Mouse (Mus musculus) lung, adult 2 months (tissue): Measurements from ENCODE around the gene Pemt. TPM values are rescaled to one million over a fixed set of nuclear protein-coding genes. Genes with fewer than 3 reads are reported as not detected.

Experiments
- DNase-seq: peaks from one replicate; pipeline ENCODE4 v3.0.0; 2022
- H3K4me1 ChIP-seq: fragments of 200-500 bp; 2 replicates; pipeline ENCODE4 v1.6.1; 2011; ENCODE audit warnings: low read length; ENCODE audit not compliant: control insufficient read depth, insufficient read depth
- H3K4me3 ChIP-seq: fragments of 200-500 bp; replicated peaks from 2 replicates; pipeline ENCODE3; 2011; ENCODE audit warnings: low read depth, mild to moderate bottlenecking, control low read depth, low read length; ENCODE audit errors: extremely low read depth
- CTCF ChIP-seq: fragments of 200-500 bp; IDR thresholded peaks from 2 replicates; pipeline ENCODE4 v1.5.1; 2011; ENCODE audit warnings: mild to moderate bottlenecking, low read length, control low read depth; ENCODE audit not compliant: insufficient read depth
- POLR2A ChIP-seq: fragments of 200-500 bp; IDR thresholded peaks from 2 replicates; pipeline ENCODE4 v1.6.1; 2011; ENCODE audit warnings: low read depth, mild to moderate bottlenecking, control low read depth, low read length, borderline replicate concordance; ENCODE audit errors: extremely low read depth
- WGBS: fragments of 180-500 bp; shearing (Covaris S2); methylation state at CpG from one replicate; pipeline ENCODE4 v1.1.7; 2018; 5-methylcytosine and 5-hydroxymethylcytosine counted together
- polyA plus RNA-seq: library from polyadenylated mRNA; depleted of rRNA; stranded (reverse); fragments of >200 nt; gene quantifications from 2 replicates; pipeline ENCODE4 v1.2.3, GENCODE M21; 2012

Pemt gene
- polyA plus RNA-seq, 1 experiment, result 6.4 TPM

DNA sequence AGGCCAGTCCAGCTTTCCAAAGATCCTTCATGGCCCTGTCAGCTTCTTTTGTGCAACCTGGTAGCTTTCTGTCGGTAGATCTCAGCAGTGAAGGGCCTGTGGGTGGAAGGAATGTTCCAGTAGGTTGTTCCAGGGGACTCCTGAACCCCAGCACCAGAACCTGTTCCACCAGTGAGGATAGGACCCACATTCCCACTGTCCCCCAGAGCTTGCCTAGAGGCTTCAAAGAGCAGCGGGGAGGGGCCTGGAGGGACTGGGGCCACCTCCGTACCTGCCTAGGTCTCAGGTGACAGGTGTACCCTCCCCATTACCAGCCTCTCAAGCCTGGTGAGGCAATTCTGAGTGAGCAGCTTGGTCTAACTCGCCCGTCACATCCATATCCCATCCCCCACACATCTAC is 75.5 kb downstream of the Pemt start:
- Histone ChIP-seq H3K4me3 (no peak overlapping the region), H3K4me1 (no peaks in the 10 kb centered on the region)
- WGBS, result 64% methylated on average over 5 of the region's 5 CpGs
- DNase-seq, result no peak
- TF ChIP-seq CTCF (no peak), POLR2A (no peak)

DNA sequence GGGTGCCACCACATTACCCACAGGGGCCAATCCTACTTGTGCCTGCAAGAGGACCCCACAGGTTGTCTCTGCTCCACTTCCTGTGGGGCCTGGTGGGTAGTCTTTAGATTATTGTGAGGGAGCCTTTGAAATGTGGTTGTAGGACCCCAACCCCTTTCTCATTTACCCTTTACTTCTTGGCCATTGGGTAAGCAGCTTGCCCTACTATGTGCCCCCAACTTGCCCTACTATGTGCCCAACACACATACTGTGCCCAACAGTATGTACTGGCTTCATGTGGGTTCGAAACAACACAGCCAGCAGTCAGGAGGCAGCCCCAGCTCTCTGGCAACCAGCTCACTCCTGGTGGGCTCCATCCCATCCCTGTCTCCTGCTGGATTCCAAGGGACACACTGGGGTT is 78.5 kb downstream of the Pemt start:
- no peak for DNase-seq
- H3K4me3 ChIP-seq, result no peak overlapping the region
- TF ChIP-seq POLR2A, result no peak
- no peak for TF ChIP-seq CTCF
- H3K4me1 ChIP-seq, result peaks cover 7% of the 10 kb centered on the region; the same call in 1 of the 2 replicates
- 100% methylated on average over 1 of the region's 1 CpGs for WGBS

DNA sequence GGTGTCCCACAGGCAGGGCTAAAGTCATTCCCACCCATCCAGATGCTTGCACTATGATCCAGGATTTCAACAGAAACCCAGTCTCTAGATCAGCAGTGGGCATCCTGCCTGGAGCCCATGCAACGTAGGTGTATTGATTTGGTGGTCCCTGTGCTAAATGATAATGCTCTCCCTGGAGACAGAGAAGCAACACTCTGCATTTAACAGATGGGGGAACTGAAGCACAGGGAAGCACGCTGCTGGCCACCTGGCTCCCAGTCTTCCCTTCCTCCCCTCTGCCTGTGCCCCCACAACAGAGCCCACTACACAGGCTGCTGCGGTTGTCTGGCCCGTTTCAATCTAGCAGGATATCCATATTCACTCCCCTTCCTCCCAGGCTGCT is 80.2 kb downstream of the Pemt start:
- DNase-seq, result no peak
- 55% methylated on average over 4 of the region's 4 CpGs for WGBS
- peaks cover 7% of the 10 kb centered on the region; the same call in 1 of the 2 replicates for H3K4me1 ChIP-seq
- no peak overlapping the region for H3K4me3 ChIP-seq
- TF ChIP-seq POLR2A (no peak), CTCF (no peak)

DNA sequence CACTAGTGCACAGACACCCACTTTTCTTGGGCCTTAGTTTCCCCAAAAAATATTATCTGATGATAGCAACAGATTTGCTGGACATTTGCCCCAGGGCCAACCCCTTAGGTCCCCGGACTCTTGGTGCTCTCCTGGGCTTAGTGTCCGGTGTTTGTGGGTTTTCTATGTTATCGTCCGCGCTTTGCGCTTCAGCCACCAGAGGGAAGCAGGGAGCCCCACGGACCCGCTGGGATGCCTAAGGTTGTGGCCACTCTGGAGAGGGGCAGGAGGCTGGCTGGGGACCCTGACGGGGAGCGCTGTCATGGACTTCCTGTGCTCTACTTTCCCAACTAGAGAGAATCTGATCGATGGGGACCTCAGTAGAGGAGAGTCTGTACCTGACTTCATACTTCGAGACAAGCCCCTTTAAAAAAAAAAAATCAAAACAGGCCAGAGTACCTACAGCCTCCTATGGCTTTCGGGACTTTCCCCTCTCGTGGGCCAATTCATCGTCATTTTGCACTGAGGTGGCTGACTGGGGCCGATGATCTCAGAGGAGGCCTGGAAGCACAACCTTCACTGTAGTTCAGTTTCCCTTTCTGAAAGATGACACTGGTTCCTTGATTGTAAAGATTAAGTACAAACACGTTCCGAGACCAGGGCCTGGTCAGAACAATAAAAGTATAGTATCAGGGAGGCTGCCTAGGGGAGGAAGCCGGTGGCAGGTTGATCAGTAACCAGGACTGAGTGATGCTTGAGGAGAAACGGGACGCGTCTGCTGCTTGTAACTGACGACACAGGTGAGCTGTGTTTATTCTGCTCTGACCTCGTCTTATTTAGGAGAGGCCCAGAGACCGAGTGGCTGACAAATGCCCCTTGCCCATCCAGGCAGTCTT is 80.8 kb downstream of the Pemt start:
- H3K4me3 ChIP-seq, result peak overlapping the region; percentile 49
- peak; percentile 83 for DNase-seq

DNA sequence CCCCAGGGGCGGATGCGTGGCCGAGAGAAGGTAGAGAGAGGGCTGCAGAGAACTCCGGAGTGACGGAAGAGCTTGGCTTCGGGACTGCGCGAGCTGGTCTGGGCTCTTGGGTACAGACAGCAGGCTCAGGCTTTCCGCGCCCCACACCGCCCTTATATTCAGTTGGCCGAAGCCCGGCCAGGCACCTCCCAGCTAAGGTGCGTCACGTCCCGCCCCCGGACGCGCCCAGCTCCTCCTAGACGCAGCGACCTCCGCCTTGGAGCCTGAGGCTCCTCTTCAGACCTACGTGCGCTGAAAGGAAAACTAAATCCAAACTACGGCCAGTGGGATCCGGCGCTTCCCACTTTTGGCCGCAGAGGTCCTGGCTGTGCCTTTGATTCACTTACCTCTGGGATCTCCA is 81.5 kb downstream of the Pemt start, which contains the start of gene Rasd1:
Rasd1 (minus strand) TSS at position 127 of the 400 bp plus-strand sequence.
- Histone ChIP-seq H3K4me1 (peaks cover 7% of the 10 kb centered on the region; the same call in 1 of the 2 replicates), H3K4me3 (peak within 1 kb of the TSS; percentile 49)
- TF ChIP-seq POLR2A (peak; percentile 93; the same call in 1 of the 2 replicates), CTCF (no peak)
- WGBS, result 0% methylated on average over 28 of the region's 28 CpGs
- DNase-seq, result peak; percentile 84

More for the DNA sequence above, 80.8 kb downstream of the Pemt start:
- H3K4me1 ChIP-seq, result peaks cover 7% of the 10 kb centered on the region; the same call in 1 of the 2 replicates
- 22% methylated on average over 25 of the region's 25 CpGs for WGBS
- TF ChIP-seq CTCF (peak; percentile 74), POLR2A (no peak)

DNA sequence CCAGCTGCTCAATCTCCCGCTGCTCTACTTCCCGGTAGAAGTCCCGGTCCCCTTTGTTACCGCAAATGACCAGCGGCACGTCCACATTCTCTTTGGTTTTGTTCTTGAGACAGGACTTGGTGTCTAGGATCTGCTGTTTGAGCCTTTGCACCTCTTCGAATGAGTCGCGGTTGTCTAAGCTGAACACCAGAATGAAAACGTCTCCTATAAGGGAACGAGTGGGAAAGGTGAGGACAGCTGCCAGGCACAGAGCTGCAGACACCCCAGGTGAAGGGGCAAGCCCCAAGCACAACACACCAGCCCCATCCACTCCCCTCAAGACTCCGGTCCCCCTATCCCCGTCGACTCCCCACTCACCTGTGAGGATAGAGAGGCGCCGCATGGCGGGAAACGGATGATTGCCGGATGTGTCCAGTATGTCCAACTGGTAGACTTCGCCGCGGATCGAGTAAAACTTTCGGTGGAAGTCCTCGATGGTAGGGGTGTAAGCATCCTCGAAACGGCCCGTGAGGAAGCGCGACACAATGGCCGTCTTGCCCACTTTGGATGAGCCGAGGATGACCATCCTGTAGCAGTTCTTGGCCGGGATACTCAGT is 82.0 kb downstream of the Pemt start:
- DNase-seq, result peak; percentile 53
- no peak for TF ChIP-seq CTCF
- no peak for TF ChIP-seq POLR2A
- peak overlapping the region; percentile 49 for H3K4me3 ChIP-seq
- 1% methylated on average over 33 of the region's 33 CpGs for WGBS
- peaks cover 7% of the 10 kb centered on the region; the same call in 1 of the 2 replicates for H3K4me1 ChIP-seq

DNA sequence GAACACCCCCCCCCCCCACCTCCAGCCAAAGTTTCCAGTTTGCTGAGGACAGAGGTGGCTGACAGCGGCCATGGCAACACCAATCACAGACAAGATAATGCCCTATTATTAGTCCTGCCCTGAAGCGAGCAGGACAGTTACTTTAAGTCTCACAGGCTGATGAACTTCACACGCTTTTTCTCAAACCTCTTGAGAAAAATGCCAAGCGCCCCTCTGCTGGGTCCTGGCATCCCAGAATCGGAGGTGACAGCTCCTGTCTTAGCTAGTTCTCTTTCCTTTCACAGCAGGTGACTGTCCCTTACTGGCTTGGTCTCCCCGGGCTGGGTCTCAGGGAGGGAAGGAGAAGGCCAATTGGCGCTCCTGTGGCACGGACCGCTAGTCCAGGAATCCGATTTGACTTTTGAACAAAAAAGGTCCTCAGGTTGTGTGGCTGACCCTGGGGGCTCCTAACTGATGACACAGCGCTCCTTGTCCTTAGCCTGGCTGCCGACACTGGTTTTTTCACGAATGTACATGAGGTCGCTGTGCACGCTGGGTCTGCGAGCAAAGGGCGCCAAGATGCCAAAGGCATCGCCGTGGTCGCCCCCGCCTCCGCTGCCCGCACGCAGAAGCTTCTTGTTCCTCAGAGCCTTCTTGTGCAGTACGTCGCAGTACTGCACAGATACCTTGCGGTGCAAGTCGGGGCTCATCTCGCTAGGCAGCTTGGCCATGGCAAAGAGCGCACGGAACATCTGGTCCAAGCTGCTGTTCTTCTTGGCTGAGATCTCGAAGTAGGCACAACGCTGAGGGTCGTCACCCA is 82.7 kb downstream of the Pemt start:
- peak overlapping the region; percentile 49 for H3K4me3 ChIP-seq
- peaks cover 7% of the 10 kb centered on the region; the same call in 1 of the 2 replicates for H3K4me1 ChIP-seq
- TF ChIP-seq POLR2A (no peak), CTCF (no peak)
- no peak for DNase-seq
- WGBS, result 12% methylated on average over 34 of the region's 34 CpGs

DNA sequence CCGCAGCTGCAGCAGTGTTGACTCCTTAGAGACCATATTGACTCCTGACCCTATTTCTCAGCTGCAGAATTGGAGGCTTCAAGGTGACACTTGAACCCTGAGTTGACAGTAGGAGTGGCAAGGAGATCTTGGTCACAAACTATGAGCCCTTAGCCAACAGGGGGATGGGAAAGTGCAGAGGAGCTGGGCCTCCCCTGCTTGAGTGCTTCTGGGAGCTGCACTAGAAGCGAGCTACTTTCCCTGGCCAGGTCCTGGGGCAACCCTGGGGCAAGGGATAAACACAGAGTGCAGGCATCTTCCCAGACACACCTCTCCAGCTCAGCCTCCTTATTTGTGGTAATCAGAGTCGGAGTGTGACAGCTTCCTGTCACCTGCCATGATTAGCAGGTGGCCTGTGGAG is 83.7 kb downstream of the Pemt start:
- peaks cover 7% of the 10 kb centered on the region; the same call in 1 of the 2 replicates for H3K4me1 ChIP-seq
- DNase-seq, result no peak
- H3K4me3 ChIP-seq, result no peak overlapping the region
- 74% methylated on average over 3 of the region's 3 CpGs for WGBS
- TF ChIP-seq CTCF (no peak), POLR2A (no peak)

DNA sequence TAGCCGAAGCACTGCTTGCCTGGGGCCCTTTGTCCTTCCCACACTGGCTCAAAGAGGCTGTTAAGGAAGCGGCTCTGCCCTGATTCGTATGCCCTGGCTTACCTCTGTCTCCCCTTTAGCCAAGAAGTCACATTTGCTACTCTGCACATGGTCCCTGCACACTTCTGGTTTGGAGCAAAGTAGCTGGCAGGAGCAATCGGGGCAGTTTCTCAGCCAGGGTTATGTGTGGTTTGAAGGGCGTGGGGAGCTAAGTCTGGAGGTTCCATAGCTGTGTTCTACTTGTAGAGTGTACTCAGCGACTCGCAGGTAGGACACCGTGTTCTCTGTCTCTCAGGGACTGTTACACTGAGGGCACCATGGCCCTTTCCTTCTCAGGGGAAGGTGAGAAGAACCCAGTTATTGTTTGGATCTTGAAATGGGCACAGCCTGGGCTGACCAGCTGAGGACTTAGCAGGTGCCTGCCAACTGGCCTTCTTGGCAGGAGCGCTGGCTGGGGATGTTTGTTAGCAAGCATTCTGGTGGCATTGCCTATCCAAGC is 84.9 kb downstream of the Pemt start:
- no peak for DNase-seq
- H3K4me1 ChIP-seq, result peaks cover 7% of the 10 kb centered on the region; the same call in 1 of the 2 replicates
- WGBS, result 76% methylated on average over 9 of the region's 9 CpGs
- no peak for TF ChIP-seq CTCF
- no peak for TF ChIP-seq POLR2A
- H3K4me3 ChIP-seq, result no peak overlapping the region
